Mouse (Mus musculus) limb, embryonic 13.5 days (tissue): ENCODE measurements around the gene Sfrp2. TPM values are rescaled to one million over a fixed set of nuclear protein-coding genes. Genes with fewer than 3 reads are reported as not detected.

ENCODE experiments used
- ATAC-seq: fragments of 200-750 bp; cut with Nextera tagmentation; 2 replicates; pipeline ENCODE4 v1.8.0; 2017; ENCODE audit warnings: low read depth, moderate number of reproducible peaks, moderate TSS enrichment; ENCODE audit not compliant: low FRiP score
- H3K27ac ChIP-seq: fragments of 300-500 bp; sonication (generic); 2 replicates; pipeline ENCODE4 v1.5.1; 2015; ENCODE audit warnings: inconsistent platforms, mild to moderate bottlenecking, moderate library complexity
- H3K27me3 ChIP-seq: fragments of 300-500 bp; sonication (generic); 2 replicates; pipeline ENCODE4 v1.6.1; 2015; ENCODE audit warnings: mild to moderate bottlenecking, inconsistent platforms
- H3K36me3 ChIP-seq: fragments of 300-500 bp; sonication (generic); 2 replicates; pipeline ENCODE4 v1.6.1; 2015; ENCODE audit warnings: inconsistent platforms, mild to moderate bottlenecking, moderate library complexity
- H3K4me1 ChIP-seq: fragments of 300-500 bp; sonication (generic); 2 replicates; pipeline ENCODE4 v1.6.1; 2015; ENCODE audit warnings: inconsistent platforms
- H3K4me2 ChIP-seq: fragments of 300-500 bp; sonication (generic); replicated peaks from 2 replicates; pipeline ENCODE4 v1.6.1; 2015; ENCODE audit warnings: inconsistent platforms, mild to moderate bottlenecking, moderate library complexity
- H3K4me3 ChIP-seq: fragments of 300-500 bp; sonication (generic); 2 replicates; pipeline ENCODE4 v1.5.1; 2015; ENCODE audit warnings: moderate library complexity, mild to moderate bottlenecking, inconsistent platforms
- H3K9ac ChIP-seq: fragments of 300-500 bp; sonication (generic); 2 replicates; pipeline ENCODE4 v1.6.1; 2015; ENCODE audit warnings: mild to moderate bottlenecking, inconsistent platforms
- H3K9me3 ChIP-seq: fragments of 300-500 bp; sonication (generic); 2 replicates; pipeline ENCODE4 v1.6.1; 2016; ENCODE audit warnings: inconsistent platforms
- WGBS: fragments of 180-500 bp; shearing (Covaris S2); methylation state at CpG from one replicate; pipeline ENCODE4 v1.1.7; 2015; 5-methylcytosine and 5-hydroxymethylcytosine counted together
- polyA plus RNA-seq: library from polyadenylated mRNA; unstranded; fragments of >200 nt; fragmentation: Nextera tagmentation; extraction: Ambion mirVana; gene quantifications from 2 replicates; pipeline ENCODE4 v1.2.1, GENCODE M21; 2015

The Sfrp2 gene
- polyA plus RNA-seq, 1 experiment from 2014 or later, result 419 TPM

DNA sequence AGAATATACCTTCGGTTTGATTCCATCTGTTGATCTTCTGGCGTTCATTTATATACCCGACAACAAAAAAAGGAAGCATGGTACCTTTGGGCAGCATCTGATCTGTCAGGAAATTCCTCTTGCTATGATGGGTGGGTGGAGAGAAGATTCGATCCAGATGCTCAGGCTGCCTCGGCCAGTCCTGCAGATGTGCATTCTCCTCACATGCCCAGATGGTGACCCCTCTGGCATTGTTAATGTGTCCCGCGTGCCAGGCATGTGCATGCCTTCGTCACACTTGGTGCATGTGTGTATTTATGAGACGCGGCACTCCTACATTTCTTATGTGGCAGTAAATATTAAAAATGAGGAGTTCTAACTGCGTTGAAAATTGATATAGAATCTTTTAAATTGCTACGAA, 42.4 kb downstream of the Sfrp2 start:
- H3K9ac ChIP-seq, result no peak overlapping the region
- no peak overlapping the region for H3K4me3 ChIP-seq
- no peak overlapping the region for H3K4me2 ChIP-seq
- H3K27me3 ChIP-seq, result no peaks in the 10 kb centered on the region
- WGBS, result 43% methylated on average over 12 of the region's 12 CpGs
- ATAC-seq, result peak; percentile 69; the same call in 1 of the 2 replicates
- H3K36me3 ChIP-seq, result no peaks in the 10 kb centered on the region
- H3K9me3 ChIP-seq, result no peaks in the 10 kb centered on the region
- no peak overlapping the region for H3K27ac ChIP-seq
- peaks cover 25% of the 10 kb centered on the region for H3K4me1 ChIP-seq

DNA sequence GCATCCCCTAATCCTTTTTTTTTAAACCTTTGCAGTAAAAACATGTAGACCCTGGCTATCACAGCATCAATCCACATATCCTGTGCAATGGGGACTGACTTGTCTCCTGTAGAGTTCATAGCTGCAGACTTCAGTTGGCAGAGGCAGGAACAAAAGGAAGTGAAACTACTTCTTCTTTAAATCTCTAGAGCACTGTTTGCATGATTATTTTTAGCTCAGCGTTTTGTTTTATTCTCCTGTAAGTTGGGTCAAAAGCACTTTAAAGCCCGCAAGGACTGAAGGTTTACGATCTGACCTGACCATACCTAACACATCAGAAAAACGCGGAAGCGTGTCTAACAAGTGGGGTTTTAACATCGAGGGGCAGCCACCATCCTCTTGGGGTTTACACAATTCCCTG, 45.9 kb downstream of the Sfrp2 start:
- Histone ChIP-seq H3K4me3 (no peak overlapping the region), H3K27ac (0 out of 2 replicates have a peak overlapping the region, but pooled peaks have one; percentile 18), H3K4me2 (no peak overlapping the region), H3K9ac (no peak overlapping the region), H3K4me1 (peaks cover 47% of the 10 kb centered on the region), H3K27me3 (no peaks in the 10 kb centered on the region), H3K9me3 (no peaks in the 10 kb centered on the region), H3K36me3 (no peaks in the 10 kb centered on the region)
- WGBS, result 26% methylated on average over 7 of the region's 7 CpGs
- ATAC-seq, result no peak

DNA sequence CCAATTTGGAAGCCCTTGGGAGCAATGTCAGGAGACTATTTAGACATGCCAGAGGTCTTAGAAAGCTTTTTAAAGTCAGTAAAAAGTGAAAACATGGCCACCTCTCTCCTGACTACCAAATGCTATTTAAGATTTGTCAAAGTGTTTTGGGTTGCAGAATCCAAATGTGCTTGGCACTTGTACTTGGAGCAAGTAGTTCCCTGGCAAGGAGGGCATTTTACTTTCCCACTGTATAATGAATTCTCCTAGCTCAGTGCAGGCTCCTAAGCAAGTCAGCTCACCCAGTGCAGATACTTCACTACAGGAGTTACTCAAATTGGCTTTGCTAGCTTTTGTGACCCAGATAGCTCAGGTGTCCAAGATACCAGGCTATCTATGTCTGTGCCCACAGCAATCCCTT, 46.7 kb downstream of the Sfrp2 start:
- H3K9me3 ChIP-seq, result no peaks in the 10 kb centered on the region
- no peaks in the 10 kb centered on the region for H3K27me3 ChIP-seq
- H3K4me2 ChIP-seq, result no peak overlapping the region
- no peak overlapping the region for H3K27ac ChIP-seq
- no peak overlapping the region for H3K9ac ChIP-seq
- ATAC-seq, result no peak
- peaks cover 55% of the 10 kb centered on the region for H3K4me1 ChIP-seq
- no peaks in the 10 kb centered on the region for H3K36me3 ChIP-seq
- no peak overlapping the region for H3K4me3 ChIP-seq

DNA sequence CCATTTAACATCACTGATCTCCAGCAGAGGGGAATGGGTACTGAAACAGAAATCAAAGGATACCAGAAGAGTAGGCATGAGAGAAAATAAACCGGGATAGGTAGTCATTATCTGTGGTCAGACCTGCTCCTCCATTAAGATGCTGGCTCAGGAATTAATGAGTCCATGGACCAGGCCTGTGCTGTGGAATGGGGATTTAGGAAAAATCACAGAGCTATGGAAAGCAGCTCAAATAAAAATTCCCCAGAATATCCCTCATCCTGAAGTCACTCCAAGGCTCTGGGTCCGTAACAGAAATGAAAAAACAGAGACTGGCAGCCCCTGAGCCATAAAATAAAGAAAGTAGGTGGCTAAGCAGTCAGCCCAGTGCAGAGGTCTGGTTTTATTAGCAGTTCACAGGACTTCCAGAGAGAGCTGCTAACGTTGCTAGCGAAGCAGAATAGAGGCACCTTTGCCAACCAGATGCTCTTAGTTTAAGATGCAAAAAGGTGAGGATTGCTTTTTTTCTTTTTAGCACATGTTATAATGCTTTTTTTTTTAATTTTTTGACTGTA, 50.3 kb downstream of the Sfrp2 start:
- Histone ChIP-seq H3K4me2 (no peak overlapping the region), H3K27me3 (no peaks in the 10 kb centered on the region), H3K9ac (no peak overlapping the region), H3K9me3 (no peaks in the 10 kb centered on the region), H3K4me3 (no peak overlapping the region), H3K27ac (peak overlapping the region; percentile 44; the same call in 1 of the 2 replicates), H3K4me1 (peaks cover 57% of the 10 kb centered on the region), H3K36me3 (no peaks in the 10 kb centered on the region)
- 21% methylated on average over 4 of the region's 4 CpGs for WGBS
- ATAC-seq, result peak; percentile 85

DNA sequence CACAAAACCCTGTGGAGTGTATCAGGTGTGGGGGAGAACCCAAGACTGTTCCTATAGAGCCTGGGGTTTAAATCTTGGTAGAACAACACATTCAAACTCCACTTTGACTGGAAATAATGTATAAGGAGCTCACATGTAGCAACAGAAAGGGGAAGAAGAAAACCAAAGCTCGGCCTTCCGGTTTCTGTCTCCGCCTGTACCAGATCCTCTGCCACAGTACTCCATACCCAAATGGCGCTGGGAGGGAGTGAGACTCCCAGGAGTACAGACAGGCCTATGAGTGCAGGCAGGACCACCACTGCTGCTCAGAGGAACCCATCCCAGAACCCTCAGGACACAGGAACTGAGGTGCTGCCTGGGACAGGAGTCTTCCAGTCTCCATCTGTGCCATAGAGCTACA, 57.7 kb downstream of the Sfrp2 start:
- H3K4me3 ChIP-seq, result no peak overlapping the region
- 90% methylated on average over 4 of the region's 4 CpGs for WGBS
- no peaks in the 10 kb centered on the region for H3K36me3 ChIP-seq
- no peak overlapping the region for H3K27ac ChIP-seq
- no peak for ATAC-seq
- H3K9ac ChIP-seq, result no peak overlapping the region
- no peaks in the 10 kb centered on the region for H3K9me3 ChIP-seq
- H3K27me3 ChIP-seq, result no peaks in the 10 kb centered on the region
- H3K4me1 ChIP-seq, result peaks cover 17% of the 10 kb centered on the region
- no peak overlapping the region for H3K4me2 ChIP-seq

Other genes starting within 250 kb of the Sfrp2 start
- 7.4 and 8.2 TPM in 2 replicates for gene Tlr2, start 75.4 kb downstream of the Sfrp2 start, polyA plus RNA-seq